Mouse (Mus musculus) megakaryocyte, embryonic 14.5 days (primary cell): ENCODE measurements around the gene Sstr2.

Experiments
- FLI1 ChIP-seq: IDR thresholded peaks from 2 replicates; pipeline ENCODE4 v1.6.1; 2012; ENCODE audit warnings: low read length, inconsistent platforms, mixed read lengths
- GATA1 ChIP-seq: IDR thresholded peaks from 3 replicates; pipeline ENCODE4 v1.6.1; 2012; ENCODE audit warnings: mixed read lengths, low read length, inconsistent platforms, borderline replicate concordance

DNA sequence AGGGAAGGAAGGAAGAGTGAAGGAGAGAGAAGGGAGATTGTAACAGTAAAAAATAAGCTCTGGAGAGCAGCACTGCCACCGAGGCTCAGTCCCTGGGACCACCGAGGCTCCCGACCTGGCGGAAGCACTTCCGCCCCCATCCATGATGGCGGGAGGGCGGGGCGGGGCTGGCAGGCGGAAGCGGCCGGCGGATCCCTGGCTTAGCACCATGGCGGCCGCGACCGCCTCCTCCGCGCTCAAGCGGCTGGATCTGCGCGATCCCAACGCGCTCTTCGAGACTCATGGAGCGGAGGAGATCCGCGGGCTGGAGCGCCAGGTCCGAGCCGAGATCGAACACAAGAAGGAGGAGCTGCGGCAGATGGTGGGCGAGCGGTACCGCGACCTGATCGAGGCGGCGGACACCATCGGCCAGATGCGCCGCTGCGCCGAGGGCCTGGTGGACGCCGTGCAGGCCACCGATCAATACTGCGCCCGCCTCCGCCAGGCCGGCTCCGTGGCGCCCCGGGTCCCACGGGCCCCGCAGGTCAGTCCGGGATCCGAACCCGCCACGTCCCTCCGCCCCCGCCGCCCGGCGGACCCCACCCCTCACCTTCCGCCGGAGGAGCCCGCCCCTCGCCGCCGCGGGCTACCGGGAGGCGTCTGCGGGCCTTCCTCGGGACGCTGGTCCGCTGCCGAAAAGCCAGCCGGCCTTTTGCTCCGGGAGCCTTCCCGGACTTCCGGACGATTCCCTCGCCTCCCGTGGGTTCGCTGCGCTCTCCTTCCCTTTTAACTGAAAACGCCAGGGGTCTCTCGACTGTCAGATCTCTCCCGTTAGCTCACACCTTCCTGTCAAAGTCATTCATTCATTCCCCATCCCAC is 30.4 kb downstream of the Sstr2 start, which contains the start of gene Slc39a11:
- TF ChIP-seq FLI1 (no peak), GATA1 (no peak)
